Mouse (Mus musculus) embryonic facial prominence, embryonic 15.5 days (tissue): Measurements from ENCODE around the gene Dnajb4. TPM values are rescaled to one million over a fixed set of nuclear protein-coding genes. Genes with fewer than 3 reads are reported as not detected.
A peak's percentile ranks its signal among the peaks of the same experiment; 100 is the strongest.

ENCODE experiments used
- ATAC-seq: fragments of 200-750 bp; cut with Nextera tagmentation; 2 replicates; pipeline ENCODE4 v1.8.0; 2017; ENCODE audit warnings: low read depth, moderate TSS enrichment; ENCODE audit not compliant: insufficient number of reproducible peaks, low FRiP score, low TSS enrichment
- H3K27ac ChIP-seq: fragments of 300-500 bp; sonication (generic); replicated peaks from 2 replicates; pipeline ENCODE4 v1.5.1; 2015; ENCODE audit warnings: mild to moderate bottlenecking, inconsistent platforms
- H3K27me3 ChIP-seq: fragments of 300-500 bp; sonication (generic); 2 replicates; pipeline ENCODE4 v1.6.1; 2015; ENCODE audit warnings: inconsistent platforms
- H3K36me3 ChIP-seq: fragments of 300-500 bp; sonication (generic); 2 replicates; pipeline ENCODE4 v1.6.1; 2015; ENCODE audit warnings: mild to moderate bottlenecking, inconsistent platforms
- H3K4me1 ChIP-seq: fragments of 300-500 bp; sonication (generic); 2 replicates; pipeline ENCODE4 v1.6.1; 2015; ENCODE audit warnings: inconsistent platforms
- H3K4me2 ChIP-seq: fragments of 300-500 bp; sonication (generic); replicated peaks from 2 replicates; pipeline ENCODE4 v1.6.1; 2015; ENCODE audit warnings: mild to moderate bottlenecking, inconsistent platforms
- H3K4me3 ChIP-seq: fragments of 300-500 bp; sonication (generic); replicated peaks from 2 replicates; pipeline ENCODE4 v1.5.1; 2015; ENCODE audit warnings: mild to moderate bottlenecking, inconsistent platforms
- H3K9ac ChIP-seq: fragments of 300-500 bp; sonication (generic); 2 replicates; pipeline ENCODE4 v1.6.1; 2015; ENCODE audit warnings: inconsistent platforms
- H3K9me3 ChIP-seq: fragments of 300-500 bp; sonication (generic); replicated peaks from 2 replicates; pipeline ENCODE4 v1.6.1; 2016; ENCODE audit warnings: inconsistent platforms
- WGBS: fragments of 180-500 bp; shearing (Covaris S2); methylation state at CpG from one replicate; pipeline ENCODE4 v1.1.7; 2015; 5-methylcytosine and 5-hydroxymethylcytosine counted together
- polyA plus RNA-seq: library from polyadenylated mRNA; unstranded; fragments of >200 nt; fragmentation: Nextera tagmentation; extraction: Ambion mirVana; gene quantifications from 2 replicates; pipeline ENCODE4 v1.2.1, GENCODE M21; 2015

Gene Dnajb4
- polyA plus RNA-seq, 1 experiment from 2014 or later: 34.2 TPM

DNA sequence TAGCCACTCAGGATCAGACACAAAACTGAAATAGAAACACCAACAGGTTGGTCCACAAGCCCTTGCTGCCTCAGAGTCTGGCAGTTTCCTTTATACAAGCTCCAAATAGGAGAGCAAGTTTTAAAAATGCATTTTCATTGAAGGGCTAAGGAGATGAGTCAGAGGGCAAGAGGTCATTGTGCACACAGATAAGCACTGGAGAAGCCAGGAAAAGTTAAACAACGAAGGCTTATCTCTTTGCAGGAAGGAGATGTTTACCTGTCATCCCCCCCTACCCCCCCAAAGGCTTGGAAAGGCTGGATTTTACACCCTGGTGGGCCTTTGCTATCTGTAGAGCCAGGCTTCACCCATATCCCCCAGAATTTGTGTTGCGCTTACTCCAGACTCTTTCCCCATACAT is 38.9 kb downstream of the Dnajb4 start:
- ATAC-seq: no peak
- H3K4me3 ChIP-seq: no peak overlapping the region
- no peak overlapping the region for H3K27ac ChIP-seq
- H3K9ac ChIP-seq: no peak overlapping the region
- peaks cover 3% of the 10 kb centered on the region; the same call in 1 of the 2 replicates for H3K27me3 ChIP-seq
- WGBS: 76% methylated on average over 2 of the region's 2 CpGs
- H3K9me3 ChIP-seq: no peaks in the 10 kb centered on the region
- H3K4me1 ChIP-seq: peaks cover 11% of the 10 kb centered on the region; the same call in 1 of the 2 replicates
- H3K36me3 ChIP-seq: no peaks in the 10 kb centered on the region
- H3K4me2 ChIP-seq: no peak overlapping the region

- 41% methylated on average over 1 of the region's 1 CpGs for WGBS
- no peak overlapping the region for H3K4me2 ChIP-seq
- no peaks in the 10 kb centered on the region for H3K9me3 ChIP-seq
- H3K4me3 ChIP-seq: no peak overlapping the region
- H3K4me1 ChIP-seq: peaks cover 19% of the 10 kb centered on the region
- ATAC-seq: no peak
- H3K27me3 ChIP-seq: peaks cover 10% of the 10 kb centered on the region
- H3K9ac ChIP-seq: no peak overlapping the region
- H3K27ac ChIP-seq: no peak overlapping the region
- no peaks in the 10 kb centered on the region for H3K36me3 ChIP-seq
These were observed 39.7 kb downstream of the Dnajb4 start for GRCm38 (mm10) chr3:152170407-152170806.

DNA sequence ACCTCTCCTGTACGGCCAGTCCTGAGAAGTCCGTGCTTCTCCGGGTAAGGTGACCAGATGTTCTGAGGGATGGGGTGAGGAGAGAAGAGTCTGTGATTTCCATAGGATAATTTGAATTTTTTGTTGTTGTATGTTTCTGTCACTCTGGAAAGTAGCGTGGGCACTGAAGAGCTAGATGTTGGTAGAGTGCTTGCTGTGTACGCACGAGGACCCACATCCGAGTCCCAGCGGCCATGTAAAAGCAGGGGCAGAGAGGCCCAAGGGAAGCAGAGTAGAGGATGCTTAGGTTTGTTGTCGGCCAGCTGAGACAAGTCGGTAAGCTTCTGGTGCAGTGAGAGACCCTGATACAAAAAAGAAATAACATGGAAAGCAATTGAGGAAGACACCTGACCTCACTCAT is 42.1 kb downstream of the Dnajb4 start:
- 92% methylated on average over 10 of the region's 10 CpGs for WGBS
- H3K4me1 ChIP-seq: peaks cover 25% of the 10 kb centered on the region
- H3K4me3 ChIP-seq: no peak overlapping the region
- ATAC-seq: no peak
- no peaks in the 10 kb centered on the region for H3K9me3 ChIP-seq
- H3K27ac ChIP-seq: no peak overlapping the region
- H3K36me3 ChIP-seq: no peaks in the 10 kb centered on the region
- H3K27me3 ChIP-seq: peaks cover 15% of the 10 kb centered on the region
- no peak overlapping the region for H3K9ac ChIP-seq
- H3K4me2 ChIP-seq: no peak overlapping the region

DNA sequence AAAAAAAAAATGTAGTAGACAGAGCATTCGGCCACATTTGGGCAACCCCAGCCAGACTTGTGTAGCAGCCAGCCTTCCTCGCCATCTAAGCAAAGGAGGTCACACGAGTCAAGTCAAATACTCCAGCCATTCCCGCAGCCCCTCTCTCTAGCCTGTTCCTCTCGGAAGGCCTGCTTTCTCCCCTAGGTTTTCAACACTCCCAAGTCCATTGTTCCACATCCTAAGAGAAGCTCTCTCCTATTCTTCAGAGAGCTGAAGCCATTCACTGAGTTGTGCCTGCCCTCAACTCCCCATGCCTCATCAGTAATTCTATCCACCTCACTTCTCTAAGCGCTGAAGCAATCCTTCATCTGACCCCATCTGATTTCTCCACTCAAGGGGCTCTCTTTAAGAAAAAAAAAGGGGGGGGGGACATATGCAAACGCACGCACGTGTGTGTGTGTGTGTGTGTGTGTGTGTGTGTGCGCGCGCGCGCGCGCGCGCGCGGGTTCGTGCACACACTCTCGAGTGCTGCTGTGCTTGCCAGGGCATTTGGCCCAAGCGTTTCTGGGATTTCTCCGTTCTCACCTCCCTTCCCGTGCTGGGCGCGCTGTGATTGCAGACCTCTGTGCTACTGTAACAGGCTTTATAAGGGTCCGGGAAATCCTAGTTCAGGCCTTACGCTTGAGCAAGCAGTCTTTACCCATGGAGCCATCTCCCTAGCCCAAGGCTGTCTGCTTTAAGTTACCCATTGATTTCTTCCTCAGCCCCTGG is 43.2 kb downstream of the Dnajb4 start:
- H3K4me1 ChIP-seq: peaks cover 25% of the 10 kb centered on the region
- no peaks in the 10 kb centered on the region for H3K36me3 ChIP-seq
- H3K4me2 ChIP-seq: peak overlapping the region; percentile 97
- peaks cover 15% of the 10 kb centered on the region for H3K27me3 ChIP-seq
- H3K9ac ChIP-seq: no peak overlapping the region
- H3K27ac ChIP-seq: no peak overlapping the region
- H3K9me3 ChIP-seq: no peaks in the 10 kb centered on the region
- no peak for ATAC-seq
- H3K4me3 ChIP-seq: peak overlapping the region; percentile 31
- WGBS: 10% methylated on average over 29 of the region's 29 CpGs

- WGBS: 11% methylated on average over 10 of the region's 10 CpGs
- Histone ChIP-seq H3K4me2 (peak within 1 kb of the TSS; percentile 97), H3K27ac (no peak within 1 kb of the TSS), H3K9ac (peak within 1 kb of the TSS; percentile 4), H3K36me3 (no peaks in the 10 kb centered on the region), H3K27me3 (peaks cover 15% of the 10 kb centered on the region), H3K4me3 (peak within 1 kb of the TSS; percentile 46), H3K9me3 (no peaks in the 10 kb centered on the region), H3K4me1 (peaks cover 25% of the 10 kb centered on the region)
- ATAC-seq: peak; percentile 30; the same call in 1 of the 2 replicates
These were observed 44.0 kb downstream of the Dnajb4 start, which contains the start of gene Gipc2 for GRCm38 (mm10) chr3:152166099-152166423. Gene Gipc2, minus strand, starts transcription at chr3:152166230.

GRCm38 (mm10) chr3:152165351-152166098 is 44.6 kb downstream of the Dnajb4 start:
- peak; percentile 46; the same call in 1 of the 2 replicates for ATAC-seq
- whole genome bisulfite sequencing: 3% methylated on average over 53 of the region's 53 CpGs
- Histone ChIP-seq H3K4me2 (peak overlapping the region; percentile 97), H3K27me3 (peaks cover 15% of the 10 kb centered on the region), H3K4me3 (peak overlapping the region; percentile 46), H3K9me3 (no peaks in the 10 kb centered on the region), H3K36me3 (no peaks in the 10 kb centered on the region), H3K4me1 (peaks cover 25% of the 10 kb centered on the region), H3K9ac (peak overlapping the region; percentile 4), H3K27ac (no peak overlapping the region)

DNA sequence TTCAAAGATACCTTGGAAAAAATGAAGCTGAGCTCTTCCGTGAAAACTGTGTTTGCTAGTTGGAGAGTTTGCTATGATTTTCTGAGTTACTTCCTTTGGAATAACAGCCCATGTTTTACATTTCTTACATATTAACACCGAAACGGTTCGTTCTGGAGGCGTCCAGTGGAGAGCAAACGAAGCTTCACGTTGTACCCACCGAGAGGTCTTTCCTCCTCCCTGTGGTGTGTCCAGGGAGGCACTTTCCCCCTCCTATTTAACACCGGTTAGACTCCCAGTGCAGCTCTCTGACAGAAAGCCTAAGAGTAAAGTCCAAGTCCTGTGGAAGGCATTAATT is 45.1 kb downstream of the Dnajb4 start:
- H3K27ac ChIP-seq: no peak overlapping the region
- H3K27me3 ChIP-seq: peaks cover 15% of the 10 kb centered on the region
- H3K4me2 ChIP-seq: peak overlapping the region; percentile 97
- ATAC-seq: no peak
- WGBS: 27% methylated on average over 9 of the region's 9 CpGs
- H3K4me3 ChIP-seq: peak overlapping the region; percentile 46; the same call in 1 of the 2 replicates
- peaks cover 25% of the 10 kb centered on the region for H3K4me1 ChIP-seq
- H3K9ac ChIP-seq: no peak overlapping the region
- H3K36me3 ChIP-seq: no peaks in the 10 kb centered on the region
- H3K9me3 ChIP-seq: no peaks in the 10 kb centered on the region

DNA sequence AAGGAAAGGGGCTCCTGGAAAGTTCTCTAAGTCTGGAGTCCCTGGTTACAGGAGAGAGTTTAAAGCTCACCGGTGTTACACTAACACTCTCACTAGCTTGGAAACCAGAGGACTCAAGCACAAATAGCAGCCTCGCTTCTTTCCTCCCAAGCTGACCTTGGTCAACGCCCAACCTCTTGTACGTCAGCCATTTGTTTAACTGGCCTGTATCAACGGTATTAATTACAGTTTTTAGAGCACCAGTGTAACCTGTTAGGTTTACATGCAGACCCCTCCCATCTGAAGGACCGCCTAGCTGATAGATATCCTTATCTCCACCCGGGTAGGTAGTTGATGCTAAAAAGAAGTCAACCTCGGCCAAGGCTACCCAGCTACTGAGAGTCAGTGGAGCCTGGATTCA is 46.8 kb downstream of the Dnajb4 start:
- no peak for ATAC-seq

DNA sequence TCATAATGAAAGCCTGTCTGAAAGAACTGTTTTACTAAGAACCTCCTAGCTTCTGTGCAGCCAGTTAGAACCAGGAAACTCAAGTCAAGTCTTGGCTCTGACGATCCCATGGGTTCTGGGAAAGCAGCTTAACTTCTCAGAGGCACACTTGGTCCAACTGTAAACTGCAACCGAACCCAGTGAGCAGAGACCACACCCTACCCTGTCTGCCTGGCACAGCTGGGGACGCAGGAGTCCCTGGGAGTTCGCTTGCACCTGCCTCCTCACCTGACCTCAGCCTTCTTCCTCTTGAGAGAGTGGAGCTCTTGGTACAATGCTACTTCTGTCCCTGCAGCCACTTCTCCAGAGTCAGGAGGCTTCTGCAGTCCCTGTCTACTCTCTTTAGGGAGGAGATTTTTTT is 49.5 kb downstream of the Dnajb4 start:
- ATAC-seq: no peak
- H3K4me2 ChIP-seq: no peak overlapping the region
- H3K4me1 ChIP-seq: peaks cover 8% of the 10 kb centered on the region
- peaks cover 6% of the 10 kb centered on the region; the same call in 1 of the 2 replicates for H3K27me3 ChIP-seq
- no peaks in the 10 kb centered on the region for H3K36me3 ChIP-seq
- no peak overlapping the region for H3K27ac ChIP-seq
- no peak overlapping the region for H3K4me3 ChIP-seq
- 58% methylated on average over 4 of the region's 4 CpGs for WGBS
- H3K9ac ChIP-seq: no peak overlapping the region
- no peaks in the 10 kb centered on the region for H3K9me3 ChIP-seq

More for the DNA sequence above, 46.8 kb downstream of the Dnajb4 start:
- Histone ChIP-seq H3K4me1 (peaks cover 25% of the 10 kb centered on the region), H3K4me3 (no peak overlapping the region), H3K9me3 (no peaks in the 10 kb centered on the region), H3K36me3 (no peaks in the 10 kb centered on the region), H3K27ac (no peak overlapping the region), H3K27me3 (peaks cover 15% of the 10 kb centered on the region), H3K4me2 (no peak overlapping the region), H3K9ac (no peak overlapping the region)
- 89% methylated on average over 8 of the region's 8 CpGs for WGBS

DNA sequence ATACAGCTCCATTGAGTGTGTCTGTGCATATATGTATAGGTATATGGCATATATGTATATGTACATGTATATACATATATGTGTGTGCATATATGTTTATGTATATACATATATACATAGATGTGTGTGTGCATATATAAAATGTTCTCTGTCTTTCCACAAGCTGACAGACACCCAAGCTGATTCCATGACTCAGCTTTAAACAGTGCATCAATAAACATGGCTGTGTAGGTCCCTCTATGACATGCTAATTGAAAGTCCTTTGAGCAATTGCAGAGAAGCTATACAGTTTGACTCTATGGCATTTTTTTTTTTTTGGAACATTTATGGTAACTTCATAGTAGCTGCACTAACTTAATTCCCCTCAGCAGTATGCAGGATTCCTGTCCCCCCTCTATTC is 50.8 kb downstream of the Dnajb4 start:
- Histone ChIP-seq H3K4me3 (no peak overlapping the region), H3K36me3 (no peaks in the 10 kb centered on the region), H3K27me3 (no peaks in the 10 kb centered on the region), H3K9me3 (no peaks in the 10 kb centered on the region), H3K4me1 (0 out of 2 replicates have a peak, but pooled peaks cover 4% of the 10 kb centered on the region), H3K9ac (no peak overlapping the region), H3K27ac (no peak overlapping the region), H3K4me2 (no peak overlapping the region)
- no peak for ATAC-seq

GRCm38 (mm10) chr3:152158344-152159291 is 51.5 kb downstream of the Dnajb4 start:
- Histone ChIP-seq H3K4me2 (no peak overlapping the region), H3K9ac (no peak overlapping the region), H3K9me3 (no peaks in the 10 kb centered on the region), H3K4me3 (no peak overlapping the region), H3K27ac (no peak overlapping the region), H3K27me3 (no peaks in the 10 kb centered on the region), H3K4me1 (0 out of 2 replicates have a peak, but pooled peaks cover 4% of the 10 kb centered on the region), H3K36me3 (no peaks in the 10 kb centered on the region)
- no peak for ATAC-seq
- 57% methylated on average over 10 of the region's 10 CpGs for WGBS
